Mouse (Mus musculus): ENCODE results near the gene Pdzrn3. TPM values are rescaled to one million over a fixed set of nuclear protein-coding genes. Genes with fewer than 3 reads are reported as not detected.

Gene Pdzrn3
- polyA plus RNA-seq, 1 experiment from 2014 or later: 10.8 TPM

GRCm38 (mm10) chr6:101195891-101196290 lies 181.8 kb downstream of the Pdzrn3 start:
- ATAC-seq (ENCODE audit: insufficient number of reproducible peaks, insufficient read depth, low FRiP score, low TSS enrichment, low read depth): no peak
- 63% methylated on average over 5 of the region's 5 CpGs for WGBS
- H3K9ac ChIP-seq (replicated peaks): no peak overlapping the region
- peaks cover 17% of the 10 kb centered on the region for H3K27me3 ChIP-seq
- H3K27ac ChIP-seq: no peak overlapping the region
- H3K36me3 ChIP-seq: peaks cover 10% of the 10 kb centered on the region; the same call in 1 of the 2 replicates
- H3K9me3 ChIP-seq: no peaks in the 10 kb centered on the region; the same call in 1 of the 2 replicates
- H3K4me3 ChIP-seq (replicated peaks): no peak overlapping the region
- H3K4me2 ChIP-seq: no peak overlapping the region
- peaks cover 47% of the 10 kb centered on the region for H3K4me1 ChIP-seq (replicated peaks)

GRCm38 (mm10) chr6:101194386-101194925 lies 183.2 kb downstream of the Pdzrn3 start:
- Histone ChIP-seq H3K27ac (0 out of 2 replicates have a peak overlapping the region, but pooled peaks have one; percentile 12), H3K36me3 (peaks cover 12% of the 10 kb centered on the region; the same call in 1 of the 2 replicates), H3K4me3 (replicated peaks) (no peak overlapping the region), H3K9me3 (no peaks in the 10 kb centered on the region; the same call in 1 of the 2 replicates), H3K9ac (replicated peaks) (no peak overlapping the region), H3K4me2 (no peak overlapping the region), H3K27me3 (peaks cover 14% of the 10 kb centered on the region), H3K4me1 (replicated peaks) (peaks cover 47% of the 10 kb centered on the region)
- ATAC-seq (ENCODE audit: insufficient number of reproducible peaks, insufficient read depth, low FRiP score, low TSS enrichment, low read depth): no peak
- 14% methylated on average over 8 of the region's 8 CpGs for WGBS

- ATAC-seq (ENCODE audit: insufficient number of reproducible peaks, insufficient read depth, low FRiP score, low TSS enrichment, low read depth): no peak
- Histone ChIP-seq H3K27me3 (peaks cover 4% of the 10 kb centered on the region; the same call in 1 of the 2 replicates), H3K4me2 (no peak overlapping the region), H3K9me3 (no peaks in the 10 kb centered on the region; the same call in 1 of the 2 replicates), H3K4me3 (replicated peaks) (no peak overlapping the region), H3K4me1 (replicated peaks) (peaks cover 33% of the 10 kb centered on the region), H3K27ac (no peak overlapping the region), H3K36me3 (peaks cover 12% of the 10 kb centered on the region; the same call in 1 of the 2 replicates), H3K9ac (replicated peaks) (no peak overlapping the region)
- WGBS: 91% methylated on average over 5 of the region's 5 CpGs
These were observed 186.1 kb downstream of the Pdzrn3 start for GRCm38 (mm10) chr6:101191576-101191975.

GRCm38 (mm10) chr6:101187322-101187721 lies 190.4 kb downstream of the Pdzrn3 start:
- Histone ChIP-seq H3K4me2 (no peak overlapping the region), H3K9me3 (no peaks in the 10 kb centered on the region; the same call in 1 of the 2 replicates), H3K27ac (no peak overlapping the region), H3K4me1 (replicated peaks) (no peaks in the 10 kb centered on the region), H3K4me3 (replicated peaks) (no peak overlapping the region), H3K27me3 (no peaks in the 10 kb centered on the region), H3K9ac (replicated peaks) (no peak overlapping the region), H3K36me3 (peaks cover 12% of the 10 kb centered on the region; the same call in 1 of the 2 replicates)
- ATAC-seq (ENCODE audit: insufficient number of reproducible peaks, insufficient read depth, low FRiP score, low TSS enrichment, low read depth): no peak
- 88% methylated on average over 6 of the region's 6 CpGs for WGBS

GRCm38 (mm10) chr6:101186887-101187286 lies 190.8 kb downstream of the Pdzrn3 start:
- Histone ChIP-seq H3K4me3 (replicated peaks) (no peak overlapping the region), H3K36me3 (peaks cover 12% of the 10 kb centered on the region; the same call in 1 of the 2 replicates), H3K27ac (no peak overlapping the region), H3K9me3 (no peaks in the 10 kb centered on the region; the same call in 1 of the 2 replicates), H3K9ac (replicated peaks) (no peak overlapping the region), H3K4me2 (no peak overlapping the region), H3K4me1 (replicated peaks) (no peaks in the 10 kb centered on the region), H3K27me3 (no peaks in the 10 kb centered on the region)
- WGBS: 92% methylated on average over 3 of the region's 3 CpGs
- no peak for ATAC-seq (ENCODE audit: insufficient number of reproducible peaks, insufficient read depth, low FRiP score, low TSS enrichment, low read depth)

- no peak for ATAC-seq (ENCODE audit: insufficient number of reproducible peaks, insufficient read depth, low FRiP score, low TSS enrichment, low read depth)
- 71% methylated on average over 10 of the region's 10 CpGs for WGBS
- no peaks in the 10 kb centered on the region for H3K27me3 ChIP-seq
- H3K9me3 ChIP-seq: no peaks in the 10 kb centered on the region
- H3K4me1 ChIP-seq (replicated peaks): no peaks in the 10 kb centered on the region
- no peak overlapping the region for H3K9ac ChIP-seq (replicated peaks)
- H3K4me3 ChIP-seq (replicated peaks): no peak overlapping the region
- H3K27ac ChIP-seq: no peak overlapping the region
- no peaks in the 10 kb centered on the region for H3K36me3 ChIP-seq
- no peak overlapping the region for H3K4me2 ChIP-seq
These were observed 193.5 kb downstream of the Pdzrn3 start for GRCm38 (mm10) chr6:101184103-101184785.

GRCm38 (mm10) chr6:101170699-101171098 lies 207.0 kb downstream of the Pdzrn3 start:
- Histone ChIP-seq H3K4me2 (no peak overlapping the region), H3K27me3 (no peaks in the 10 kb centered on the region), H3K4me1 (replicated peaks) (peaks cover 10% of the 10 kb centered on the region; the same call in 1 of the 2 replicates), H3K4me3 (replicated peaks) (no peak overlapping the region), H3K9me3 (no peaks in the 10 kb centered on the region), H3K9ac (replicated peaks) (no peak overlapping the region), H3K27ac (no peak overlapping the region), H3K36me3 (peaks cover 49% of the 10 kb centered on the region)
- WGBS: 84% methylated on average over 7 of the region's 7 CpGs
- ATAC-seq (ENCODE audit: insufficient number of reproducible peaks, insufficient read depth, low FRiP score, low TSS enrichment, low read depth): no peak

- no peak for ATAC-seq (ENCODE audit: insufficient number of reproducible peaks, insufficient read depth, low FRiP score, low TSS enrichment, low read depth)
- Histone ChIP-seq H3K9me3 (peaks cover 5% of the 10 kb centered on the region; the same call in 1 of the 2 replicates), H3K27me3 (no peaks in the 10 kb centered on the region), H3K4me3 (replicated peaks) (no peak overlapping the region), H3K27ac (no peak overlapping the region), H3K9ac (replicated peaks) (no peak overlapping the region), H3K4me1 (replicated peaks) (peaks cover 15% of the 10 kb centered on the region), H3K4me2 (no peak overlapping the region), H3K36me3 (peaks cover 58% of the 10 kb centered on the region)
- WGBS: 92% methylated on average over 1 of the region's 1 CpGs
These were observed 224.2 kb downstream of the Pdzrn3 start for GRCm38 (mm10) chr6:101153511-101153921.

- WGBS: 83% methylated on average over 3 of the region's 3 CpGs
- no peak for ATAC-seq (ENCODE audit: insufficient number of reproducible peaks, insufficient read depth, low FRiP score, low TSS enrichment, low read depth)
- Histone ChIP-seq H3K4me3 (replicated peaks) (no peak overlapping the region), H3K4me1 (replicated peaks) (0 out of 2 replicates have a peak, but pooled peaks cover 3% of the 10 kb centered on the region), H3K36me3 (no peaks in the 10 kb centered on the region), H3K27ac (no peak overlapping the region), H3K9ac (replicated peaks) (no peak overlapping the region), H3K4me2 (no peak overlapping the region), H3K27me3 (no peaks in the 10 kb centered on the region), H3K9me3 (no peaks in the 10 kb centered on the region)
These were observed 242.3 kb downstream of the Pdzrn3 start for GRCm38 (mm10) chr6:101135368-101135767.

- Histone ChIP-seq H3K9me3 (no peaks in the 10 kb centered on the region), H3K4me3 (replicated peaks) (no peak overlapping the region), H3K4me1 (replicated peaks) (peaks cover 18% of the 10 kb centered on the region; the same call in 1 of the 2 replicates), H3K4me2 (no peak overlapping the region), H3K27me3 (peaks cover 6% of the 10 kb centered on the region; the same call in 1 of the 2 replicates), H3K9ac (replicated peaks) (no peak overlapping the region), H3K27ac (no peak overlapping the region), H3K36me3 (no peaks in the 10 kb centered on the region)
- 38% methylated on average over 5 of the region's 5 CpGs for WGBS
- no peak for ATAC-seq (ENCODE audit: insufficient number of reproducible peaks, insufficient read depth, low FRiP score, low TSS enrichment, low read depth)
These were observed 252.3 kb downstream of the Pdzrn3 start for GRCm38 (mm10) chr6:101125396-101125795.

GRCm38 (mm10) chr6:101108951-101109350 lies 268.7 kb downstream of the Pdzrn3 start:
- H3K36me3 ChIP-seq: no peaks in the 10 kb centered on the region
- H3K4me1 ChIP-seq (replicated peaks): 0 out of 2 replicates have a peak, but pooled peaks cover 3% of the 10 kb centered on the region
- H3K4me2 ChIP-seq: no peak overlapping the region
- no peak overlapping the region for H3K4me3 ChIP-seq (replicated peaks)
- H3K9me3 ChIP-seq: no peaks in the 10 kb centered on the region
- no peak for ATAC-seq (ENCODE audit: insufficient number of reproducible peaks, insufficient read depth, low FRiP score, low TSS enrichment, low read depth)
- no peaks in the 10 kb centered on the region for H3K27me3 ChIP-seq
- H3K9ac ChIP-seq (replicated peaks): no peak overlapping the region
- 52% methylated on average over 1 of the region's 1 CpGs for WGBS
- H3K27ac ChIP-seq: no peak overlapping the region

All from limb, embryonic 12.5 days (tissue).